Mouse (Mus musculus) mesoderm, embryonic 11.5 days (tissue): ENCODE results near the gene Nav2.
A peak's percentile ranks its signal among the peaks of the same experiment; 100 is the strongest.

Experiments
- DNase-seq: peaks from one replicate; pipeline ENCODE4 v3.0.0-alpha.2; 2012; ENCODE audit warnings: low read depth, low spot score

Gene Nav2

DNA sequence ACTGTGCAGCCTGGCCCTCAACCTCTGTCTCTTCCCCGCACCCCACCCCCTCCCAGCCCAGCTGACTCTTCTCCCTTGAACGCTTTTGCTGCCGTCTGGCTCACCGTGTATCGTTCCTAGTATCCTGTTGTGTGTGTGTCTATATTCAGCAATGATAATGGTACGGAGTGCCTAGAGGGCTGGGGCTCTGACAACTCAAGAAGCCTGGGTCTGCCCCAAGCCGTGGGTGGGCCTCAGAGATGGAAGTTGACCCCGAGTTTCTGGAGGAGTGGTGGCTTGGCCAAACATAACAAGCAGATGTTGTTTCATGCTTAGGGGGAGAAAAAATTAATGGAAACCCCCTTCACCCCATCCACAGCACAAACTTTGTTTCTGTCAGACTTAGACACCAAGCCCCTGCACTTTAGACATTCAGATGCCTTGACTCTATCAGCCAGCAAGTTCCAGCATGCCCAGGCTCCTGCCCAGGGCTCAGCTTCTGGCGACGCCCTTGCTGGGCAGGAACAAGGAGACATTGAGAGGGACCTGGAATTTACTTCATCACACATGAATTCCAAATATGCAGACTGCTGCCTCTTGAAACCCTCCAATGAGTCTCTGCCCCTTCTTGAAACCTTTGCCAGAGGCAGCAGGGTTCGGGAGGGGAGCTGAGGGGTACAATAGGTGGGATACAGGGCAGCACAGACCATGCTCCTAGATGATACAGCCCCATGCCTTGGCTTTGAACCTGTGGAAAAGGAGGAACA, 644.9 kb downstream of the Nav2 start:
- DNase-seq, result peak; percentile 57

DNA sequence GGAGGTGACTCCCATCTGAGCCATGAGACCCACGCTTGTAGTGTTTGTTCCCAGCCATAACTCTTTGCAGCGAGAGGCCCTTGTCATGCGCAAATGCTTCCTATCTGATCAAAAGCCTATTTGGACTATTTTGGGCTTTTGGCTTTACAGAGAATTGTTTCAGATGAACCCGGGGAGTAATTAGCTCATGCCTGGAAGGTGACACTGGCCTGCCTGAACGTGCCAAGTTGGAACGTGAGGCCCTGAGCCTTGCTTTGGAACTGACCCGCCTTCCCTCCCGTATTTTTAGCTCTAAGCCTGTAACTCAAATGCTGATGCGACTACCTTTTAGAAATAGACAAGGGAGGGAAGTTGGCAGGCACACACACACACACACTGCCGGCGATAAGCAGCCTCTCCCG, 649.7 kb downstream of the Nav2 start:
- no peak for DNase-seq

DNA sequence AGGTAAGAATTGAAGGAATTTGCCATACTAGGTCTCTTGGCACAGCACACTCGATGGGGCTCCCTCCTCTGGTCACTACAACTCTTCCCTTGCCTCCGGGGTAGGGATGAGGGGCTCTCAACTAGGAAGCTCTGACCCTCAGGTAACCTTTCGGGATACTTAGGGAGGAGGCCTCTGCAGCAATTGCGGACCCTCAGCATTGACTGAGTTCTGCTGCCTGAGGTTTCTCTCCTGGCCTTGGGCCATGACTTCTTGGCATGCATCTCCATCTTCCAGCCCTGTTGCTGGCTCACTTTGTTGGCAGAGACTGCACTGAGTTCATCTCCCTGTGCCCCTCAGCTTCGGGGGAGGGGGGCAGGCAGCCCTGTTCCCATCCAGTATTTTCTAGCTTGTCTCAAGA, 650.4 kb downstream of the Nav2 start:
- DNase-seq, result no peak

DNA sequence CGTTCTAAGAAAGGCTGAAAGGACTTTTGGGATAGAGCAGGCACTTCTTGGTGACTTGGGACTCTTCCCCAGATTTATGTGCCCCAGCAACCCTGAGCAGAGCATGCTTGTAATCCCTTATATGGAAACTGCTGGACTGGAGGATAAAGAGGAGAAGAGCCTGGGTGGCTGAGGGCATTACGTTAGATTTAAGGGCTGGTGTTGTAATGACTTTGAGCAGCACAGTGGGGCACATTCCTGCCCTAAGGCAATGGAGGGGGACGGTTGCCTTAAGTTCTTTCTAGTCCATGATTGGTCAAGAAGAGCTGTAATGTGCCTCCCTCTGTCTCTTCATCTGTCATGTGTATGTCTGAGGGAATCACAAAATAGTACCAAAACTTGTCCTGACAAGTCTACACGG, 651.5 kb downstream of the Nav2 start:
- DNase-seq, result no peak

DNA sequence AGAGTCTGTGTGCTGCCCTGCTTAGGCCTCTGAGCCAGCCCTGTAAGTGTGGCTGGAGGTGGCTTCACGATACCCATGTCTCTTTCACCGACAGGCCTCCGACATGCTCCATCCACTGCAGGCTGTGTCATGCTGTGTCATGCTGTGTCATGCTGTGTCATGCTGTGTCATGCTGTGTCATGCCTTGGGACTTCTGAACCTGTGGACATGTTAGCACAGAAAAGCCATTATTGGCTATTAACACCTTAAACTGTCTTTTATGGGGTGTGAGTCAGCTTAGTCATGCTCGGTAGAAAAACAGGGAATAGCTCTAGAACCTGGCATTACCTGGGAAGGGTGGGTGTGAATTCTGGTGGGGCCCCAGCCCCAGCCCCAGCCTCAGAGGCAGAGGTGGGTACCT, 653.9 kb downstream of the Nav2 start:
- DNase-seq, result no peak

DNA sequence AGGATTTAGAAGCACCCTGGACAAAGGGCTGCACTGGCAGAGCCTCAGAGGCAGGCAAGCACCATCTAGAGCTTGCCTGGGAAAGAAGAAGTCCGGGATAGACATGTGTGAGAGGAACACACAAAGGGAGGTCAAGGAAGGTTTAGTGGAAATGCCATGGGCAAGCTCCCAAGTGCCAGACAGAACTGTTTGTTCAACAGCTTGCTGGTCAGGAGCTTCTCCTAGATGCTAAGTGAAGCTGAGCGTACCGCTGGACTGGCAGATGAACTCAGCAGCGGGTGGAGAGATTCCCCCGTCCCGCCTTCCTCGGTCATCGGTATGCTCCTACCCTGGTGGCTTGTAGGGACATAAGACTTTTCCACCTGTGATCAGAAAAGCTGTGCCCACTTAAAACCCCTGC, 654.3 kb downstream of the Nav2 start:
- no peak for DNase-seq

DNA sequence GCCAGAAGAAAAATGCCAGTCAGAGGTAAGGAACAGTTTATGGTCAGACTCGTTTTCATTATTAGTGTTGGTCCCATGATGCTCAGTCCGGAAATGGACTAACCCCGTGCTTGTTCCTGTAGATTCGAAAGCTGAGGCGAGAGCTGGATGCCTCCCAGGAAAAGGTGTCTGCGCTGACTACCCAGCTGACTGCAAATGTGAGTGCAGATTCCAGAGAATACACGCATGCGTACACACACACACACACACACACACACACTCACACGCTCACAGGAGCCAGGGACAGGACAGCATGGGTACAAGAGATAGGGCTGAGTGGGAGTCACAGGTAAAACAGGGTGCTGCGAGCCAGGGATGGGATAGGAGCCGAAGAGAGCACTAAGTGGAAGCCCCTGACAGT, 656.6 kb downstream of the Nav2 start:
- DNase-seq, result no peak

DNA sequence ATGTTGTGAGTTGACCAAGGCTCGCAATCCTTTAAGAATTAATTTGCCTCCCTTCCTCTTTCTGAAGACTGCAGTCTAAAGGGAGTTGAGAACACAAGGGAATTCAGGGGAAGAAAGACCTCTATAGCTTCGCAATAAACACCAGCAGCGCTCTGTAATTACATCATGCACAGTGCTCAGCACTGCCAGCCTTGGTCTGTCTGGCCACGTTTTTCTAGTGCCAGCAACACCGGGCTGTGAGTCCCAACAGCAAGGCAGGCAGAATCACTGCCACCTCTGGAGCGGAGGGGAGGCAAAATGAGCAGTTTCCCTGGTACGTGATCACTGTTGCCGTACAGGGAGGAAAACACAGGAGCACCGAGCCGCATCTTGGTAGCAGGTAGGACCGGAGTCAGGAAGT, 657.3 kb downstream of the Nav2 start:
- no peak for DNase-seq

DNA sequence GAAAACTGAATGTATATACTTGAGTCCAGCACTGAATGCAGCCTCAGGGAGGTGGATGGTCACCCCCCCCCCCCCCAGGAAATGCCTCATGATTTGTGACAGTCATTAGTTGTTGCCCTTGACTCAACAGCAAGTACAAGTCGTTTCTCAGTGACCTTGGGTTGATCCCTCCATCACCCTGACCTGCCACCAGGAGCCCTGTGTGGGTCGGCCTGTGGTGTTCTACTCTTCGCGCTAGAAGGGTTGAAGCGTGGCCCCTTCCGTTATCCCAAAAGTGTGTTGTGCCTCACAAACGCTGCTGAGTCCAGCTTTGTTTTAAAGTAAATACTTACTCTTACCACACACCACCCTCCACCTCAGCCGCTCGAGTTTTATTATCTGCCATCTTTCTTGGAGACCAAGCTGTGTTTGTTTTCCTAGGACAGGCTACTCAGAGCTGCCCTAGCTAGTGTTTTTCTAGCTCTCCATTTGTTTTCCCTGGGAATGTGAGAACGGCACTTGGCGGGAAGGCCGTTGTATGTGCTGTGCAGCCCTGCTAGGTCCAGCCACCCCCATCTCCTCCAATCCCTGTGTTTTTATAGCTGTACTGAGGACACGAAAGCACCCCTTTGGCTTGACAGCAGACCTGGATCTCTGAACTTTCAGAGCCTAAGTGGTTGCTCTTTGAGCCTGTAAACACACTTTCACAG, 659.0 kb downstream of the Nav2 start:
- DNase-seq, result no peak

DNA sequence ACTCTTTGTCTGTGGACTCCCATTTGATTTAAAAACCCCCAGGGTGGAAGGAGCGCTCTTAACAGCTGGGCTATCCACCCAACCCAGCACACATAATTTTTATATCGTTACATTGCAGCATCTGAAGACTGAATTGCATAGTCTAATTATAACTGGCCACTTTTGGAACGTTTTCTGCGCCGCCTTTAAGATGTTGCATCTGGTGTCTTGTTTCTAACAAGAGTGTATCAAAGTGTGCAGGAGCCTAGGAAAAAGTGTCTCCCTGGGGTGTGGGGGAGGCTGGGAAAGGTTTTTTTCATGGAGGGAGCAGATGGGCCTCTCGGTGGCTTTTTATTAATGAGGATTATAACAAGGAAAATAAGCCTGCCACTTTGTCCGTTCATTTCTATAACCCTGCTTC, 661.1 kb downstream of the Nav2 start:
- no peak for DNase-seq

DNA sequence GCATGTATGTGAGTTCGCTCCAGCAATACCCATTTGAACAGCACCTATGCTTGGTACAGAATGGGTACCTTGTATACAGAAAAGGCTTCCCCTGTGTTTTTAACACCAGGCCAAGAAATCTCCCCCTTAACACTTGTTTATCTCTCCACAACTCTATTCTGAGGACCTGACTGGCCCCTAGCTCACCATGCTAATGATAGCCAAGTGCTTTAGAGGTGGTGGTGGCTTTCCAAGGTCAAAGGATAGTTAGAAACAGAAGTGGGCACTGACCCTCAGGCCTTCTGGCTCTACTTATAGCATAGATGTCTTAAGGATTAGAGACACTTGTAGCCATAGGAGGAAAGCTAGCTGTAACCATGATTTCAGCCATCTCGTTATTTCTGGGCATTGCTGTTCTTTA, 663.1 kb downstream of the Nav2 start:
- DNase-seq, result no peak

DNA sequence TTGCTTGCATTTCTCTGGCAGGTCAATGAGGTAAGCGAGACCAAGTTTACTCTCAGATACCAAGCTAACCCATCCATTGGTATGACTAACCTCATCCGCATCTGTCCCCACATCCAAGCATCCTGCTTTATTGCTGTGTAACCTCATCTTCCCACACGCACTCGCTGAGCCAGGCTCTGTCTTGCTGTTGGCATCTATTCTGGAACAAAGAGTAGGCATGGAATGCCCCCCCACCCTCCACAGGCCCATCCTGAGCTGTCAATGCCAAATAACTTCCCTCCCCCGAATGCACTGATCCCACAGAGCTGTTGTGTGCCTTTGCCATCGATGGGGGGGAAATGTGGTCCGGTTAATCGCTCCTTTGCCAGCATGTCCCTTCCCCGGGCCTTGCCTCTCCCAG, 666.7 kb downstream of the Nav2 start:
- no peak for DNase-seq

DNA sequence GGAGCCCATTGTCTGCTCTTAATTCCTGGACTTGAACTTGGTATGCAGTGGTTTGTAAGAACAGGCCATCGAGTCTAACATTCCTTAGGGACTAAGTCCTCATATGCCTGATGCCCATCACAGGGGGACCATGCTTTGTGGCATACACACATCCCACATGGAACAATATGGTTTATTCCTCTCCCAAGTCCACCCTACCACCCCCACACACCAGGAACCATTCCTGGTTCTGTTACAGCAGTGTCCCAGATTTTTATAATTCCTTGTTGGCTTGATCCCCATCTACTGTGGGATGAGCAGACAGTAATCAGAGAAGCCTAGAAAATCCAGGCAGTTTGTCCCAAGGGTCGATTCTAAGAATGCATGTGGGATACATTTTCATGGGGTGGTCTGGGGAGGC, 668.6 kb downstream of the Nav2 start:
- no peak for DNase-seq

DNA sequence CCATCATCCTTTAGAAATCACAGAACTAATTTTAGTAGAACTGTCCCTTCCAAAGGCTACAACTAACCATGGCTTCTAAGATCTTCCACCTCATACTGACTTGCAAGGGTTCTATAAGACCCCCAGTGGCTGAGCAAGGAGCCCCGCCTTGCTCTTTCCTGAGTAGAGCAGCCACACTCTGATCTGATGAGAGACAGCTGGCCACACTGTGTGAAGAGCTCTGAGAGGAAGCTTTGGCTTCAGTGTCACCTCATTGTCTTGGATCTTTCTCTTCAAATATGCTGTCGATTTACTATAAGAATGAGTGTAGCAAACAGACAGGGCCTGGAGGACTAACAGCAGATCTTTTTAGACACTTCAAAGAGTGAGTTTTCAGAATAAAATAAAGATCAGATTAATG, 673.4 kb downstream of the Nav2 start:
- DNase-seq, result no peak

DNA sequence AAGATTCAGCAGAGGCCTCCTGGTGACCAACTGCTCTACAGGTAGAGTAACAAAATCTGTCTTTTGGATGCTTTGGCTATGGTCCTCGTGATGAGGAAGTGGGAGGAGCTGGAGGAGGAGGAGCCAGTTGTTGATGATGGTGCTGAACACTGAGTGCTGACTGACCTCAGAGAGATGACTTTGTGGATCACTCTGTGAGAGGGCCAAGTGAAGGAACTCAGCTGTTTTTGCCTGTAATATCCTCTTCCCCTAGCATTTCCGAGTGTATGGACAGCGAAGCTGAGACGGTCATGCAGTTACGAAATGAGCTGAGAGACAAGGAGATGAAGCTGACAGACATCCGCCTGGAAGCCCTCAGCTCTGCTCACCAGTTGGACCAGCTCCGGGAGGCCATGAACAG, 674.0 kb downstream of the Nav2 start:
- no peak for DNase-seq

DNA sequence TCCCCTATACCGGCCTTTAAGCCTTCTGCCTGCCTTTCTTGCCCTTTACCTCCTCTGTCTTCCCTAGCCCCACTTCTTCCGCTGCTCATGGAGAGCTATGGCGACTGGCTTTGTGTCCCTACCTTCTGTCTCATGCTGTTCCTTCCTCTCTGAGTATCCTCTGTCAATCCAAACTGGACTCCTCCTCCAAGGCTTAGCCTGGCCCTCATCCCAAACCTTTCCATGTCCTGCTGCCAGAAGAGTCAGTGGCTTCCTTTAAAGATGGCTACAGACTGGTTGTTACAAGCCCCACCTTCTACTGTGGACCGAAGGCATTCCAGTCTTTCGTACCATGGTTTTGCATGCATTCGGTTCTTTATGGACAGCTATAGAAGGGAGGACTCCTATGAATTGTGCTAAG, 674.7 kb downstream of the Nav2 start:
- no peak for DNase-seq

DNA sequence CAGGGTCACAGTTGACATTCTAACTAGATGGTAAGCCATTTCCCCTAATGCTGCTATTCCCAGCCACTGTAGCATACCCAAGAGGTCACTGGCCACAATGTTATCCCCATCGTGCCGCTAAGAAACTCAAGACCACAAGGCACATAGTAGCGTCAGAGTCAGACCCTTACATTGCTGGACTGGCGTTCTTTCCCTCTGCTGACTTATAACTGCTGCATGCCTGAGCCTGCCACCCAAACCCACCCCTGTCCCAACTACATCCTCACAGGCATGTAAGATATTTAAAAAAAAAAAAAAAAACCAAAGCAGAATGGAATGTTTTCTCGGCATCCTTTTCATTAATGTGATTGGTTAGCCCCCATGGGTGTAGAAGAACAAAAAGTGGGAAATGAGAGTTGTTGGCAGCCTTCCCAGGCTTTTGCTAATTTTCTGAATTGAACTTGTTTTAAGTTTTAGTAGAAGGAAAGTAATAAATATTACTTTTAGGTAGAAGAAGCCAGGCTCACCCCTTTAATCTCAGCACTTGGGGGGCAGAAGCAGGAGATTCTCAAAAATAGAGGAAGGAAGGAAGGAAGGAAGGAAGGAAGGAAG, 678.1 kb downstream of the Nav2 start:
- no peak for DNase-seq

DNA sequence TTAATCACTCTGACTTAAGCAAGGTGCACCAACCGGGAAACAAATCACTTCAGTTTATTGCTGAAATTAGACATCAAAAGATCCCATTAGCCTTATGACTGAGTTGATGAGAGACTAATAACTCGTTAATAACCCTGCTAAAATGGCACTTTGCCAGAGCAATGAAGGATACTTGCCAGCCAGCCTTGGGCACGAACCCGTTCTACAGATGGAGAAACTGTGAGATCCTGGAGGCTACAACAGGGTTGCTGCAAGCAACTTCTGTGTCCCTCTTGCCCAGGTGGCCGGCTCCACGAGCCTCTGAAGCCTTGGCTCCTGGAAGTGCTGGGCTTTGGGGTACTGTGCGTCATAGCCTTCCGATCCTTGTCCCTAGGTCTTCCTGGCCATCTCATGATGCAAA, 681.1 kb downstream of the Nav2 start:
- no peak for DNase-seq

DNA sequence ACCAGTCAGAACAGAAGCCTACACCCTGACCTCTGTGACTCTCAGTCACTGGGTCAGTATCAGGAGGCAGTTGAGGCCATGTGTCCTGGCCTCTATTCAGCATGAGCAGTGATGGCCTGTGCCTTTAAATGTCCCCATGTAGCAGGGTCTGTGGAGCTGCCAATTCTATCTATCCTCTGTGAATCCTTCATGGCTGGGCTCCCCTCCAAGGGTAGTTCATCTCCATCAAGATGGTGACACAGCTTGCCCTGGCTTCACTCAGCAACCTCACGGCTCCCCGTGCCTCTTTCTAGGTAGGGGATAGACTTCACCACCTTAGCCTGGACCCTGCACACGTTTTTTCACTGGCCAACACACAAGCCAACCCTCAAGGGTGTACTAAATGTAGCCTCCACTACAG, 689.3 kb downstream of the Nav2 start:
- DNase-seq, result no peak

DNA sequence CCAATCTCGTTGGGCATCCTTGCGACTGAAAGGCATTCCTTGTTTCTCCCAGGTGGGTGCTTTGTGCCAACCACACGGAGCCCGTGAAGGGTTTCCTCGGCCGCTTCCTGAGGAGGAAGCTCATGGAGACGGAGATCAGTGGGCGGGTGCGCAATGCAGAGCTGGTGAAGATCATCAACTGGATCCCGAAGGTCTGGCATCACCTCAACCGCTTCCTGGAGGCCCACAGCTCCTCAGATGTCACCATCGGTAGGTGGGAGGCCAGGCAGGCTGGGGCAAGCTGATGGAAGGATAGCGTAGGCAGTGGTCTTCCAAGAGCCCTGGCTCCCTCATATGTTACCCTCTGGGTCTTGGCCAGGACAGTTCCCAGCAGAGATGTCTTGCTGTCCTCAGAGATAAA, 689.7 kb downstream of the Nav2 start:
- DNase-seq, result no peak

DNA sequence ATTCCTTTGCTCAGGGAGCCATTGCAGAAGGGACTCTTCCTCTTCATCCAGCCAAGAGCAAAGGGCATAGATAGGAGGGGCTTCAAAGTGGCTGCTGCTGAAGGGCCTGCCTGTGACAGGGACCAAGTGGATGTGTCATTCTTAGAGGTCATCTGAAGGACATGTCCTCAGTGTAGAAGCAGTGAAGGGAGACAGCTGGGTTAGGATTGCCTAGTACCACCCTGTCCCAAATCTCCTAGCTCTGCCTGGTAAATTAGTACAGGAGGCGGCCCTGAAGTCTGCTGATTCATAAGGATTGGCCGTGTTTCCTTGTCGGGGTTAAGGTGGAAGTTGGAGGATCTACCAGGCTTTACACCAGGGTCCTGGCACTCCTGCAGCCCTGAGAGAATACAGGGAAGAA, 691.4 kb downstream of the Nav2 start:
- DNase-seq, result no peak

DNA sequence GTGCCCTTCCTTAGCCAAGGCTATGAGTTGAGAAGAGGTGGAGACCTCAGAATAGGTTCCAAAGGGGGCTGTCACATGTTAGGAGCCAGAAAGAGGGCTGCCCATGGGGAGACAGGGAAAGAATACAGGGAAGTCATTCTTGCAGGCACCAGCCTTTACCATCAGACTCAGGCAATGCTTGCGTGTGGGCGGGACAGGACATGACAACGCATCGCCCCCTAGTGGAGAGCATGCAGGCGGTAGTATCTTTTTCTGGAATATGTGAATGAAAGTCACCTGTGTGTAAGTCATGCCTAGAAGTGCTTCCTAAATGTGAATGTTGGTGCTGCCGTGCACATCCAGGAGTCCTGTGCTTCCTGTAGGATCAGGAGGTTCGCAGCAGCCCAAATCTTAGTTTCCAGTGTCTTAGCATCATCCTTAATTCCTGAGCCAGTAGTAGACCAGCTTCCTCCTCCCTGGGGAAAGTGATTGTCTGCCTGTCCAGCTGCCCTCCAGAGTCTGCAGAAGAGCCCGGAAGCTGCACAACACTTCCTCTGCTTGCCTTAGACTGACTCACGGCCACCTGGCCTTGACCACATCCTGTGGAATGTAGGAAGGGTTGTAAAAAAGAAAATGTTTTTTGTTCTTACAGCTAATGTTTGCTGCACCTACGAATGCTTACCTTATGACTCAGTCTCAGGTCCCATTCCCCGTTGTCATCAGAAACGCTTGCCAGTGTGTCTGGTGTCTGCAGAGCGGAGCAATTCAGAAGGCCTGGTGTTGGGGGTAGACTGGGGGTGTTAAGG, 692.9 kb downstream of the Nav2 start:
- DNase-seq, result peak; percentile 79
